Mouse (Mus musculus) v-Abl transformed pro-B cells (cell line): Measurements from ENCODE around the gene Atoh8.

Experiments used
- in situ Hi-C, 2 experiments: fragments of 400-800 bp; cut with MboI; formaldehyde crosslinking; loops; one replicate each; pipeline ENCODE4 v1.15.1; 2025; ENCODE audit not compliant: unreplicated experiment in 2 of 2

The Atoh8 gene

DNA sequence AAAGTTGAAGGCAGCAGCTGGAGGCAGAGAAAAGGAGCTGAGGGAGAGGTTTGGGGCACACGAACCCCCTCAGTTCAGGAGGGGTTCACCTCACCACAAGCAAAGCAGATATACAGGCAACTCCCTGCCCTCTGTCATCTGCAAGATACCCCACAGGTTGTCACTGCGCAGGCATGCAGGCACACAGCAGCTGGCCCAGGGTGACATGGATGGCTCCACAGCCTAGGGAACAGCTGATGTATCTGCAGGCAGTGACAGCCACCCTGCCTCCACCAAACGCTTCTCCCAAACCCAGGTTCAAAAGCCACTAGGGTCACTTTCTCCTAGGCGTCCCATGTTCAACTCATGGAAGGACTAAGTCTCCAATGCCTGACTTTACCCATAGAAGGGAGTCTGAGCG, 2.5 kb downstream of the Atoh8 start:
- in situ Hi-C loops: no loop called here

DNA sequence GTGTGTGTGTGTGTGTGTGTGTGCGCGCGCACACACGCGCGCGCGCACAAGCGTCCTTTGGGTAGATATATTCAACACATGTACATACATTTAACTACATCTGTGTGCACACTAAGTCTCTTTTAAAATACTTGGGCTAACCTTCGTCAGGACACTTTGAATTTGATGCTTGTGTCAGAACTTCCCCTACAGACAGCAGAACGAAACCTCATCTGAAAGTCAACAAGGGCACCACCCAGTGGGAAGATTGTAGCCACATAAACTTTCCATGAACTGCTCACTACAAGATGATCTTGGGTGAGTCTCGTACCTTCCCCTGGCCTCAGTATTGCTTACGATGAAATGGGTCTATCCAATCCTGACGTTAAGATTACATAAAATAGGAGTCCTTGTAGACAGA, 3.0 kb downstream of the Atoh8 start:
- in situ Hi-C loops: no loop called here

DNA sequence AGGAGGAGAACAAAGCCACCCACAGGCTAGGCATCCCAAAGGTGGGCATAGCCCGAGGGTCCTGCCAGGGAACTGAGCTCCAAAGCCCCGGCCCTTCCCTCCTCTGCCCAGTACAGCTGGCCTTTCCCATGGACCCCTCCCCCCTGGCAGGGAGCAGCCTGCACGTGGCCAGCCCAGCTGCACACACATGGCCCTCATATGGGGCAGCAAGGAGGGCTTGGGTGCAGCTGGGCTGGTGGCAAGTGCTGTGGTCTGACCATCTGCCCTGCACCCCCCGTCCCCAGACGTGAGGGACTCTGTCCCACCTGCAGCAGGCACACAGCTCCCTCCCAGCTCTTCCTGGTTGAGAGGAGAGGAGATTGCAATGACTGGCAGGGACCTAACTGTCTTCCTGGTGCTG, 4.5 kb downstream of the Atoh8 start:
- in situ Hi-C loops: no loop called here

DNA sequence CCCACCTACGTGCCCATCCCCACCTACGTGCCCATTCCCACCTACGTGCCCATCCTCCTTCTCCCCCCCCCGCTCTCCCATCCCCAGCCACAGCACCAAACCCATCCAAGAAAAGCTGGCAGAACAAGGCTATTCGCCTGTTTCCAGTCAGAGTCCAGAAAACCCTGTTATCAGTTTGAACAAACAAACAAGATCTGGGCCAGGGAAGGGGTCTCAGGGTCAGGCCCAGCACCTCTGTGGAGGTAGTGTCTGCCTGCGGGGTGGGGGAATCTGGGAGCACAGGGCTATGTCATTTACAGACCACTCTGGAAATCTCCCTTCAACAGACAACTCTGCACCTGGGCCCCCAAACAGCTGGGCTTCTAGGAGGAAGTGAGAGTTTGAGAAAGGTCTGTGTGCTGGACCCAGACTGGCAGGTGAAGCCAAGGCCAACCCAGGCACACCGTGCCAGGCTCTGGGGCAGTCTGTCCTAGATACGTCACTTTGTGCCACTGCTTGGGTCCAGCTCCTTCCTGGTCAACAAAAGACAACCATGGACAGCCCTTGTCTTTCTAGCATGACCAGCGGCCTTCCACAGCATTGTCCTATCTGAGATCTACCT, 7.6 kb downstream of the Atoh8 start:
- in situ Hi-C loops: no loop called here

DNA sequence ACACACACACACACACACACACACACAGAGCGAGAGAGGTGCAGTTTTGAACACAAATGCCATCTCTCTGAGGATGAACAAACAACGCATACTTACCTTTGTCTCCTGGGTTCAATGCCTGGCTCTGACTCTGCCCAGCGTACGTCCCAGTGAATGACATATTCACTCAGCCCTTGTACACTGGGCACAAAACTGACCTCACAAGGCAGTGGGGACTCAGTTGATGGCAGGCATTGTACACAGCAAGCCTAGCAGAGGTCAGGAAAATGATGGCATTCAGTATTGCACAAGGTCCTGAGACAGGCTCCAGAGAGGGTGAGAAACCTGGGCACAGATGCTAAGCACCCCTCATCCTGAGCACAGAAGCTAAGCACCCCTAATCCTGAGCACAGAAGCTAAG, 8.4 kb downstream of the Atoh8 start:
- in situ Hi-C loops: no loop called here

DNA sequence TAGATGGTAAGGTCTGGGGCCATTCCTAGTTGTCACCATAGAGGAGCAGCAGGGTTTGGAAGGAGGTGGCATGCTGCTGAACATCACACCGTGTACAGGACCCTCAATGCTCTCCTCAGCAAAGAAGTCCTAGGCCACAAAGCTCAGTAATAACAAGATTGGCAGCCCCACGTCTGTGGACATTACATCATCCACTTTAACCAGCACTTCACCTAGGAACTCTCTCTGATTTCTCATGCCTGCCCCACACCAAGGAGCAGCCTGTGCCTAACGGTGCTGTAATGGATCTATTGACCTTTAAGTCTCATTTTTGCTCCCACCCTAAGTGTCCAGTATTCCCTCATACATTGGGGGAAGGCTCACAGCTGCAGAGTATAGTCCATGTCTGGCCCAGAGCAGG, 9.7 kb downstream of the Atoh8 start:
- in situ Hi-C loops: no loop called here

DNA sequence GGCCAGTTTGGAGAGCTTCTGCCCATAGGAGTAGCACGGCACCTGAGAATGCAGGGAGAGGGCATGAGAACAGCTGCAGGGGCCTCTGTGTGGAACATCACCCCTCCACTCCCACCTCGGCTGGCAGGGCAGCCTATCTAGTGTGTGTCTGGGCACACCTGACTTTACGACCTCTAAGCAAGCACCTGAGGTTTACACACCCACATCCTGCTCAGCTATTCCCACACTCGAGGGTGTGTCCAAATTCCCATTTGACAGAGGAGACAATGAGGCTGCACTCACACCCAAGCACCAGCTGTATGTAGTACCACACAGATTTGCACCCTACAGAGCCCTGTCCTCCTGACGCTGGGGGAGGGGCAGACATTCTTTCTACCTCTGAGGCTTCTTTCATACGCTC, 11.5 kb downstream of the Atoh8 start:
- in situ Hi-C loops: no loop called here

DNA sequence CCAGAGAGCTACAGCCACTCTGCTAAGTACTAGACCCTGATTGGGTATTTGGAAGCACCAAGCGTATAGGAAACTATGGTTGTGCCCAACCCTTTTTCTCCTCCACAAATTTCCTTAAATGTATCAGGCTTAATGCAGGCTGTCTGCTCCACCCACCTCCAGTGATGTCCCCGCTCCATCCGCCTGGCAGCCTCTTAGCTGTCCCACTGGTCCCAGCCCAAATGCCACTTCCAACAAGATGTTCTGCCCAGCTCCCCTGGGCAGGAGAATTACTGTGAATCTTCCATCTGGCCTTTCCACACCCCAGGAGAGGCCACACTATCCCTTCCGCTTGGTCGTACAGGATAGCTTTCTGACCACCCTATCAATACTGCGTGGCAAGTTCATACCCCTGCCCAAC, 12.5 kb downstream of the Atoh8 start:
- in situ Hi-C loops: no loop called here

DNA sequence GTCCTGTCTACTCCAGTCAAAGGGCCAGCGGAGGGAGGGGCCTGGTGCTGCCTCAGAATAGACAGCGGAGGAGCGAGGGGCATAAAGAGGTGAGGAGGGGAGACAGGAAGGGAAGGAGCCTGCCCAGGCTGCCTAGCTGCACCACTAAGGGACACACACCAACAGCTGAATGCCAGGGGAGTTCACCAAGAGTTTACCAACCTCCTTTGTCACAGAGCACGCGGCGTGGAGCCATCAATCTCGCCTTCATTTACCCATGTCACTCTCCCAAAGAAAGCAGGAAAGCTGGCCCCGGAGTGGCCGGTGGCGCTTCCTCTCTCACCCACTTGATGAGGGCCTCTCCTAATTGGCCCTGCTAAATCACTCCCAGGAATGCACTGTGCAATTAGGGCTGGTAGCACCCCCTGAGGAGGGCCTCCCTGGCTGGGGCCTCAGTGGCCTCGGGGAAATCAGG, 13.1 kb downstream of the Atoh8 start:
- in situ Hi-C loops: no loop called here

DNA sequence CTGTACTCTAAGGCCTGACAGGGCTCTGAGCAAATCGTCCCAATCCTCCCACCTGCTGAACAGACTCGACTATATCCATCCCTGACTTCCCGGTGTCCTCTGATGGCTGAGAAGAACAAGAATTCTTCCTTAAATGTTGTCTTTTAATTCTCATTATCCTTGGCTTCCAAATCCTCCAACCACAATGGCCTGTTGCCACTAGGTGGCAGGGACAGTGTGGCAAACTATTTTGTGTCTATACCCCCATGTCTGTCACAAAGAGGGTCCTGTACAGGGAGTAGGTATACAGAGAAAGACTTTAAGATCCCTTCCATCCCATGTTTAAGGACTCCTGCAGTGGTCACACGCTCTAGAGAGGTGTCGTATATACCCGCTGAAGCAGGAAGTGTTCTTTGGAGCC, 14.1 kb downstream of the Atoh8 start:
- in situ Hi-C loops: no loop called here

DNA sequence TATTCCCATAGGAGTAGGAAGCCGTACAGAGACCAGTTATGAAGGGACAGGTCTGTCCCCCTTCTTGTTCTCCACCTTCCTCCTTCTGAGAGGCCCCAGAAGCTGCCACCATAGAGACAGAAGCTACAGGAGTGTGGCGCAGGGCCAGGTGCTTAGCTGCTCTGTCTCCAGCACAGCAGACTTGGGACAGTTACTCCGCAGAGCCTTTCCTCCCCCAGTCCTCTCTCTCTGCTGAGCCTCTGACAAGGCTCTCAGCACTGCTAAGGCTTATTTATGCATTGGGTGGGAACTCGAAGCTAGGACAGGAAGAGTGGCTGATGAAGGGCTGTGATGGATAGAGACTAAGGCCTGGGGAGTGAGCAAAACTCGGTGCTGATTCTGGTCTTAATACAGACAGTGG, 15.8 kb downstream of the Atoh8 start:
- in situ Hi-C loops: no loop called here

DNA sequence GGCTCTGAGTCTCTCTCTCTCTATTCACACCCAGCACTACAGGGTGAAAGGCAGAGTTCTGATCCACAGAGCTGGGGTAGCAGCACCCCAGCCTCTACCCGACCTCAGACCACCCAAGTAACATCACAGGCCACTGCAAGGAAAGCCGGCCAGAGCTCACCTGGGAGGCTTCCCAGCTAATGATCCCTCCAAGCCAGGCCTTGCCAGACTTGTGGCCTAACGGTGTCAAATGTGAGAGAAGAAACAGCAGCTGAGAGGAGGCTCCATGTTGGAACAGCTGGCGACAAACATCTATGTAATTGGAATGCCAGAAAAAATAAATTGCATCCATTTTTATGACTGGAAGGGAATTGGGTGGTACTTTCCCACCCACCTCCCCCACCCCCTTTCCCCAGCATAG, 17.1 kb downstream of the Atoh8 start:
- in situ Hi-C loops: no loop called here

DNA sequence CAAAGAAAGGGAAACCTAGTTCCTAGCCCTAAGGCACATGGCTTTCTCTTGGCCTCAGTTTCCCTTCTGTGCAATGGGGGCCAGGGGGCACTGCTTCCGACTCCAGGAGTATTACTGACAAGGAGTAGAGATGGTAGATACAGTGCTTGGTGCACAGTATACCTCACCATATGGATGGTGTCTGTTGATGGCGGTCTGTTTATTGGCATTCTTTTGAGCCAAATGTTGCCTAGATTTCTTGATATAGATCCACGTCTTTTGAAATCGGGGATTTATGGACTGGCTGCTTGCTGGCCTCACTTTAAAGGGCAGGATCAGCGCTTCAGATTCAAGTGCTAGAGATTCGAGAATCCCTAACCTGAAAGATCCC, 18.0 kb downstream of the Atoh8 start:
- in situ Hi-C loops: no loop called here

DNA sequence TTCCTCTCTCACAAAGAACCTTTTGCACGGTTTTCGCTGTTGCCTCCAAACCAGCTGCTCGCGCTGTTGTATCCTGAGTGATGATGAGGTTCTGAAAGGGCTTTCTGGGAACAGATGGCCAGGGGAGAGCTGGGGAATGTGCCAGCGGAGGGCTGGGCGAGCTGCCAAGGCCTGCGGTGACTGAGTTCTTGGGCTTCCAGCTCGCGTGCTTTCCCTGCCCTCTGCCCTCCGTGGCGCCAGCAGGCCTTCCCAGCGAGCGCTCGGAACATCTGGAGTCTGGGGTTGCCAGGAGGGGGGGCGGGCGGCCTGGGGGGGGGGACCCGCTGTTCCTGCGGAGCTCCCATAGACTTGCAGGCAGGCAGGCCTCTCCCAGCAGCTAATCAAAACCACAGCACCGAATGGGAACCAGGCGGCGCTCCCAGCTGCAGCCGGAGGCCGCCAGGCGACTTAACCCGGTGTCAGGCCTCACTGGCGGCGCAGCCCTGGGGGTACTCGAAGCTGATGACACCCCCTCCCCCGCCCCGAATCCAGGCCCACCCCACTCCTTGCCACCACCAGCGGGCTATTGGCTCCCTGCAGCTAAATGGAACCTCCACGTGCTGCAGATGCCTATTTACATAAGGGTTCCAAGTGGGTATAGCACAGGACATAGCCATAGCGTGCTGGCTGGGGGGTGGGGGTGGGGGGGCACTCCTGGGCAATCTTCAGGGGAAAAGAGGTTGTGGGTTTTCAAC, 18.5 kb downstream of the Atoh8 start:
- in situ Hi-C loops: no loop called here

DNA sequence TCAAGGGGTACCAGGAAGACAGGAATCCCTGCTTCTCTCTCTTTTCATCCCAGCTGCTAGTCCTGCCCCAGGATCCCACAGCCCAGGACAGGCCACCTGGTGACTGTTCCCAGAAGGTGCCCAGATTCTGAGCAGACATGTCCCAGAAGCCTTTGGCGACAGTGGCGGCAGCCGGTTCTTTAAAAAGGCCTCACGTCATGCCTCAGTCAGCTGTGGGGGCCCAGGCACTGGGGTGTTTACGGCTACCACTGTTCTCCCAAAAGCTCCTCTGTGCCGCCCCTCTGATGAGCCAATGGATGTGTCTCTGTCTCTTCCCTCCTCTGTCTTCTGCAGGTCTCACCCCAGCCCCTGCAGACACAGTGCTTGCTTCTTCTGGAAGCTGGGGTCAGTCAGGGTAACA, 19.8 kb downstream of the Atoh8 start:
- in situ Hi-C loops: no loop called here

DNA sequence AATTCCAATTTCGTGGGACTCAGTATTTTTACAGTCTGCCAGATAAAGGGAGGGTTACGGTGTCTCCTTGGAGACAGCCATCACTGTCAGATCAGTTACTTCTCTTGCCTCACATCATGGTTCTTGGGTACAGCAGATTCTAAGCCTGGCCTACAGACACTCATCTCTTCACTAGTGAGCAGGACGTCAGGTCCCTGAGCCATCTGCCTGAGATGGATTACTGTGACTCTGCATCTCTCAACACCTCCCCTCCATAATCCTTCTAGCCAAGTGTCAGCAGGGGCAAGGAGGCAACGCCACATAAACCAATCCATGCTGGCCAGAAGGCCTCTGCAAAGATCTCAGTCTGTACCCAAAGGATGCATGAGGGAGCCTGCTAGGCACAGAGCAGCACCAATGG, 24.0 kb downstream of the Atoh8 start:
- in situ Hi-C loops: no loop called here

DNA sequence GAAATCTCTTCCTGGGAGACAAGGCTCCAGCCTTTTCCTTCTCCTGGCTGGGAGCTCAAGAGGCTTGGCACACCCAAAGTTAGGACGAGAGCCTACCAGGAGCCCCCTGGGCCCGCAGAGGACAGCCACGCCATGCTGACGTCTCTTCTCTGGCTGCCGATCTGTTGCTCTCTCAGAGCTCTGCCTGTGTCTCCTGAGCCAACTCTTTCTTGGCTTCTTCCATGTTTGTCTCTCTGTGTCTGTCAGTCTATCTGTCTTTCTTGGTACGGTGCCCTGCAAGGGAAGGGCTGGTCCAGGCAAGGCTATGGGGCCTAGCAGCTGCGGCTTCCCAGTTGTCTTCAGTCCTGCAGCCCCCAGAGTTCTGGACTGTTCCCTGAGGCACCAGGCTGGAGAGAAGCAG, 24.6 kb downstream of the Atoh8 start:
- in situ Hi-C loops: no loop called here

DNA sequence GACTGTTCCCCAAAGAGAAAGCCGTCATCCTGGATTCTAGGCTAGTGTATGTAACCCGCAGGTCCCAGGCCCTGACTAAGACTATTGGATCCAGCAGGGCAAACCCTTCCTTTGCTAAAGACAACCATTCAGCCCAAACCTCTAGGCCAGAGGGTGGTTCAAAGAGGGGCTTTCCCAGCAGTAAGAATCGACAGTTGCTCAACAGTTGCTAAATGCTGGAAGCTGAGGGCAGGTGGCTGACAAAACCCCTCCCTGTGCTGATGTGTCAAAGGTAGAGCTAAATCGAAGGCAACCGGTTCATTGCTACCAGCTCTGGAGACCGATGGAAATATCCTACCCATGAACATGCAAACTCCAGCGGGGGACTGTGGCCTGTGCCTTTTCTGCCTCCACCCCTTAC, 25.6 kb downstream of the Atoh8 start:
- in situ Hi-C loops: no loop called here

DNA sequence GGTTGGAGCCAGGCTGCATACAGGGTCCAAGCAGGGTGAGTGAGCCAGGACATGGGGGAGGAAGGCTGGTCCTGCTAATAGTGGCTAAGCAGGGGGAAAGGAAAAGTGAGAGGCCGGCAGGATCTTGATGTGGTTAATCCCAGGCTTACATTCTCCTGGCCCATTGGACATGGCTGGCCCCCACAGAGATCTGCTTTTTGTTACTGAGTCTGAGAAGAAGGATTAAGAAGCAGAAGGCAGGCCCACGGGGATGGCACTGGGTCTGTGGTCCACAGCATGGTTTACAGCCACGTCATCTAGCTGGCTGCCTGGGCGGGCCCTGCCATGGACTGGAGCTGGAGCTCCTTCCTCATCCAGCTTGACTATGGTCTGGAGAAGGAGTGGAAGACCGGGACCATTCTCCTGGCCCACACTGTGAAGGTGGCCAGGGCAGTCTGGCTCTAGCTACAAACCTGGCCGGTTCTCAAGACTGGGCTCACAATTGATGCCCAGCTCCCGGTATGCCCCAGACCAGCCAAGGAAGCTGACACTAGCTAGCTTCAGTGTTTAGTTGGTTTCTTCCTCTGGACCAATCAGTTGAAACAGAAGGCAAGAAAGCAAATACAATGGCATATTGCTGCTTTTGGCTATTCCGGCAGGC, 26.9 kb downstream of the Atoh8 start:
- in situ Hi-C loops: no loop called here

DNA sequence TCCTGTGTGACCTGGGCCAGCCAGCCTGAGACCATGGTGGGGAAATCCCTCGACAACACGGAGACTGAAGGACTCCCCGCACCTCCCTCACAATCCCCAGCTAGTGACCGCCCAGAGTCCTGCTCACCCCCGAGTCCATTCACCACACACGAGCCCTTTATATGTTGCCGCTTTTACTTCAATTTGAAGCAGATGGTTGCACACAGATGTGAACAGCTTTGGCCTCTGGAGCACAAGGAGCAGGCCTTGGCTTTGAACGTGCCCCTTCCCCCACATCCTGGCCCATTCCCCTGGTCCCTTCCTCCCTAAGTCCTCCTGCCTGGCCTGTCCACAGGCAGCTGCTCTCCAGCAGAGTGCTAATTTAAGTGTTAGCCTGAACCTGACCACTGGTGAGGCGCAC, 29.4 kb downstream of the Atoh8 start:
- in situ Hi-C loops: no loop called here

DNA sequence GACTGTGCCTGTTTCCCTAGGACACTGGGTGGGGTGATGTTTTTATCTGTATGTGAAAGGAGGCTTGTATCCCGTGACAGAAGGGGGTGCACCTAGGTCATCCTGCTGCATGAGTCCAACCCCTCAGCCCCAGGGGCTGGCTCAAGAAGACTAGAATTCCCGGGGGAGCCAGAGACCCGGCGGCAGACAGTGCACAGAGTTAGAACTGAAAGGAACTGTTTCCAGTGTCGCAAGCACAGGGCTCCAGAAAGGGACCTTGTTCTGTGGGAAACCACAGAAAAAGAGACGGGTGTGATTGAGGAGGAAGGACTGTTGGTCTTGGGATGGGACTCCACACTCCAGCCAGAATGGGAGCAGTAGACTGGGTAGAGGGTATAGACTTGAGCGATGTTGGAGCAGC, 30.5 kb downstream of the Atoh8 start:
- in situ Hi-C loops: no loop called here

DNA sequence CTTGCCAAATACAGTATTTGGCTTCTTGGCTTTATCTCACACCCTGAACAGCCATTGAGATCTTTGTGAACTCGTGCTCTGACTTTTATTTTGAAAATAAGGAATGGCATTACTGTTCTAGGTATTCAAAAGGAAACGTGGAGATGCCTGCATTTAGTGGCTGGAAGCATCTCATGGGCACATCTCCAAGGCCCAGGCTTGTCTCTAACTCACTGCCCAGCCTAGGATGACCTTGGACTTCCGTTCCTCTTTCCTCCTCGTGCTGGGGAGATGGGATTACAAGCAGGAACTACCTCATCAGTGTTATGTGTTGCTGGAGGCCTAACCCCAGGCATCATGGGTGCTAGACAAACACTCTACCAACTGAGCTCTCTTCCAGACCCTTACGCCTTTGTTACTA, 32.1 kb downstream of the Atoh8 start:
- in situ Hi-C loops: no loop called here
